Mouse (Mus musculus): ENCODE data around the gene Ttc16.

Ttc16 gene

DNA sequence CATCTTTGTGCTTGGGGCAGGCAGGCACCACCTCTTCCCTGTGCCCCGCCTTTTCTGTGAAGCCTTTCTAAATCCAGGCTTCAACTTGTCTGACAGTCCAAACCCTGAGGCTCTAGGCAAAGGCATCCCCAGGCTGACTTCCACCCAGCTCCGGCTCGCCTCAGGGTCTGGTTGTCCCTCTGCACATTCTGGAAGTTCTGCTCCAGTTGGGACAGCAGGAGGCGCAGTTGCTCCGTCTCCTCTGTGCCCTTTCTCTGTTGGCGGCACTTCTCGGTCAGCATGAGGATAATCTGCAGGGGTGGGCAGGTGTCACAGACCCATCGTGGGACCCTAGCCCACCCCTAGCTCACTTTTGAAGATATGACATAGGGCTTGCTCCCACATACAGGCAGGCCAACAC, 3.7 kb upstream of the Ttc16 start:
- peak; percentile 80 for DNase-seq

DNA sequence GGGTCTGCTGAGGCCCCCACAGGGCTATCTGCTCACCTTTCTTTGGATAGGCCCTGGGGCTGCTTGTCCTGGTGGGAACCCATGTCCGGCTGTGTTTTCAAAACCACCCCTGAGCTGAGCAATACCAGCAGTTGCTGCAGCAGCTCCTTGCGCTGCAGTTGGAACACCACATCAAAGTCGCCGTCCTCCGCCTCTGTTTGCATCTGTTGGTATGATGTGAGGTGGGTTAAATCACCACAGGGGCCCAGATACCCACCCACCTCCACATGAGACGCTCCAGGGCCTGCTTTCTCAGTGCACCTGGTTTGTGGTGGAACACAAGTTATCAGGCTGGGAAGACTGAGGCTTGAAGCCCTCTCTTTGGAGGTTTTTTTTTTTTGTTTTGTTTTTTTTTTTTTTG, 2.6 kb upstream of the Ttc16 start:
- no peak for DNase-seq

- DNase-seq = no peak
Measured at GRCm38 (mm10) chr2:32776192-32776591, 759 bp upstream of the Ttc16 start.

GRCm38 (mm10) chr2:32772626-32773279, 2.7 kb downstream of the Ttc16 start:
- DNase-seq = no peak

GRCm38 (mm10) chr2:32771886-32772285, 3.5 kb downstream of the Ttc16 start:
- no peak for DNase-seq

GRCm38 (mm10) chr2:32769327-32770085, 5.9 kb downstream of the Ttc16 start:
- no peak for DNase-seq

DNA sequence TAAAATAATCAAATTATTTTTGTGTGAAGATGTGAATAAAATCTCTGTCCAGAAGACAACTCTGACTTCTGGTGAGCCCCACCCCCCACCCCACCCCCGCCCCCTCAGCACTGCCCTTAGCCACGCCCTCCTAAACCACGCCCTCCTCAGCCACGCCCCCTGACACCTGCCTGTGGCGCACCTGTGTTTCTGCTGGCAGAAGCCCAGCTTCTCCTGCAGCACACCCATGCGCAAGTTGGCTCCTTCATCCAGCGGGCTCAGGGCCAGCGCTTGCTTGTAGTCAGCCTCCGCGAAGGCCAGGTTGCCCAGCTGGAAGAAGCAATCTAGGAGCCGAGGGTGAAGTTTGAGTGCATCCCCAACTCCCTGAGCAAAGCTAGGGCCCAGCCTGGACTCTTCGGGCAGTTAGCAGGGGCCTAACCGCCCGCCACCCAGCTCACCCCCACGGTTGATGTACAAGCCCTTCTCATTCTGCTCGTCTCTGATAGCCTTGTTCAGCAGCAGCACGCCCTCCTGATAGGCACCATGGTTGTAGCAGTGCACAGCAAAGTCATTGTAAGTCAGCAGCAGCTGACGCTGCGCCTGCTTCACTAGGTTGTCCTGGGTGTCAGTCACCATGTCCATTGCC, 6.7 kb downstream of the Ttc16 start:
- peak; percentile 82 for DNase-seq

- no peak for DNase-seq
Measured at GRCm38 (mm10) chr2:32767241-32767640, 8.2 kb downstream of the Ttc16 start.

GRCm38 (mm10) chr2:32763353-32763752, 12.1 kb downstream of the Ttc16 start:
- DNase-seq = no peak

DNA sequence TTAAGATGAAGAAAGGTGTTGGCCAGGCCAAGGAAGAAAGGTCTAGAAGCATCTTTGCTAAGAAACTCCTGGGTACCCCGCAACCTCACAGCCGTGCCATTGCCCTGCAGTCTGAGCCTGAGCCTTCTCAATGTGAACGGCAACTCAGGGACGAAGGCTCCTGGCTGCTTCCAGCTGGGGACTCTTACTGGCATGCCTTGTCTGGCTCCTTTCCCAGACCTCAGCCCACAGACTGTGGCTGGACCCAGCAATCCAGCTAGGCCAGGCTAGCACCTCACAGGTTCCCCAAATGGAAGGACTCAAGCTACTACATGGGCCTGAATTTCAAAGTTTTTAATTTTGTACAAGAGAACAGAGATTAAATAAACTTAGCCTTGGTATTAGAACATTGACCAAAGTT, 13.6 kb downstream of the Ttc16 start:
- DNase-seq = no peak

- DNase-seq = no peak
Measured at GRCm38 (mm10) chr2:32761361-32761760, 14.1 kb downstream of the Ttc16 start.

GRCm38 (mm10) chr2:32759001-32759400, 16.4 kb downstream of the Ttc16 start:
- DNase-seq = no peak

- DNase-seq = no peak
Measured at GRCm38 (mm10) chr2:32758503-32758902, 16.9 kb downstream of the Ttc16 start.

DNA sequence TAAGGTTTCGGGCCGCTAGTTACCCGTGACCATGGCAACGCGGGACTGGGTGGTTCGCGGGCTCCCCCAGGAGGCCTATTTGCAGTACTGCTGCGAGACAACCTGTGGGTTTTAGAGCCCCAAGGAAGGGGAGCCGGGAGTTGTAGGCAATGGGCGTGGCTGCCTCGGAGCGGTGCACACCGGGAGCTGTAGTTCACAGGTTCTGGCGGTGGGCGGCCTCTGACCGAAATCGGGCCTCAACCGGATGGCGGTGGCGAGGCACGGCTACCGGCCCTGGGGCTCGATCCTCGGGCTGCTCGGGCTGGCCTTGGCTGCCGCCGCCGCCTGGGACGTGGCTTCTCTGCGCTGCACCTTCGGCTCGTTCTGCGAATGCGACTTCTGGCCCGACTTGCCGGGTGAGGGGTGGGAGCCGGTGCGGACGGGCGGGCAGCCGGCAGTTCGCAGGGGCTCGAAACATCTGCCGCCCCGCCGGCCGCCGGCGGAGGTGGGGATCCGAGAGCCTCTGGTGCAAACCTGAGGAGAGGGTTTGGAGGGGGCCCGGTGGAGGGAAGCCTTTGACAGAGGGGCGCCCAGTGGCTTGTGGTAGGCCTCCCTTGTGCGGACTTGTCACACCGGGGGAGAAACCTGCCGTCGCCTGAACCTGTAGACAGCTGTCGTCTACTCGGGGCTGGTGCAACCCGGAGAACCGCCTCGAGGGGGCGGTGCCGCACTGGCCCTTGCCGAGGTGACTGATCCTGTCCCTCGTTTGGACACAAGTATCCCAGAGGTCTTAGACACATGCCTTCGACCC, 18.2 kb downstream of the Ttc16 start, which contains the start of gene Tor2a:
TSS of gene Tor2a (plus strand) at position 179 of the 790 bp plus-strand sequence.
- DNase-seq = peak; percentile 99

- no peak for DNase-seq
Measured at GRCm38 (mm10) chr2:32756674-32757055, 18.8 kb downstream of the Ttc16 start.

DNA sequence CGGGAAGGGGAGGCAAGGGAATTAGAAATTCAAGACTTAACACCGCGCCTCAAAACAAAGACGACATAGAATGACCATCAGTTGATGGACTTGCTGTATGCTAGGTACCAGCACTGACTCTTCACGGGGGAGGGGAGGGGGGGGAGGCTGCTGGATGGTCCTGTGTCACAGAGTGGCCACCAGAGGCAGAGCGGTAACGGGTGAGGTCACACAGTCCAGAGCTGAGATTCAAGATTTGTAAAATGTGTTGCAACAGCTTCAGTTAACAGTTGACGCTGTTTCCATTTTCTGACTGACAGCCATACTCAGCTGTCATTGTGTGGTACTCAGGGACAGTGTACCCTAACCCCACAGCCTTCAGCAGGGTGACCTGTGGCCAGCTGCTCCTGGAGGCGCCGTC, 23.3 kb downstream of the Ttc16 start:
- no peak for DNase-seq

GRCm38 (mm10) chr2:32751665-32752033, 23.8 kb downstream of the Ttc16 start:
- DNase-seq = no peak

- peak; percentile 86 for DNase-seq
Measured at GRCm38 (mm10) chr2:32750887-32751664, 24.4 kb downstream of the Ttc16 start.

DNA sequence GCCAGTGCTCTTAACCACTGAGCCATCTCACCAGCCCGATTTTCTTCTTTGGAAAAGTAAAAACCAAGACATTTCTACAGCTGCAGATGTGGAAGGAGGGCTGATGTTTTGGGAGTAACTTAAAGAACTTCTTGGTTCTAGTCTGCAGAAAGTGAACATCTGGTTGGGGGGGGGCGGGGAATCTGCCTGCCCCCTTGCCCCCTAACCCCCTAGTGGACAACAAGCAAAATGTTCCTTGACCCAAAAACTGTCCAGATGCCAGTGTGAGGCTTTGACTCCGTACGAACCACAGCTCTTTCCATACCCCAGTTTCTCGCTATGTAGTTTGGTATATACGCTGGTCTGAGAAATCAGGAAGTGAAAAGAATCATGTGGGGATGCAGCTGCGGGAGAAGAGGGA, 25.2 kb downstream of the Ttc16 start:
- DNase-seq = no peak

- no peak for DNase-seq
Measured at GRCm38 (mm10) chr2:32749082-32749481, 26.4 kb downstream of the Ttc16 start.

- peak; percentile 50 for DNase-seq
Measured at GRCm38 (mm10) chr2:32744272-32744982, 31.0 kb downstream of the Ttc16 start.

GRCm38 (mm10) chr2:32742173-32742531, 33.3 kb downstream of the Ttc16 start:
- DNase-seq = no peak
